Mouse (Mus musculus) adipose tissue, adult 10 weeks (tissue): ENCODE data around the gene Nek3. TPM values are rescaled to one million over a fixed set of nuclear protein-coding genes. Genes with fewer than 3 reads are reported as not detected.

Experiments used
- polyA plus RNA-seq: library from polyadenylated mRNA; stranded (reverse); fragments of 350-450 nt; fragmentation: Illumina TruSeq; extraction: RNeasy Lipid Tissue Mini Kit (QIAGEN cat#74804); gene quantifications from one replicate; pipeline ENCODE4 v1.2.3, GENCODE M21; 2014; ENCODE audit warnings: low read depth, low replicate concordance

The Nek3 gene
- 2.4 TPM for polyA plus RNA-seq

GRCm38 (mm10) chr8:22166080-22166603 is at the start of gene Nek3:
Gene Nek3, minus strand, starts transcription at chr8:22166435.

GRCm38 (mm10) chr8:22192660-22193431 is 26.6 kb upstream of the Nek3 start, which contains the start of gene Vps36:
Gene Vps36, plus strand, starts transcription at chr8:22192809.

GRCm38 (mm10) chr8:22185431-22186397 is 19.5 kb upstream of the Nek3 start, which contains the start of gene Ckap2:
Gene Ckap2, minus strand, starts transcription at chr8:22185819.

GRCm38 (mm10) chr8:22124220-22125152 is 41.7 kb downstream of the Nek3 start, which contains the start of gene Nek5:
Gene Nek5, minus strand, starts transcription at chr8:22125053.

Other genes with a start within 250 kb of the Nek3 start
- gene Defb15, start 233.7 kb downstream of the Nek3 start, polyA plus RNA-seq: 1,651 TPM
- not detected for gene Defb35, start 228.1 kb downstream of the Nek3 start, polyA plus RNA-seq
- gene Defb13, start 219.7 kb downstream of the Nek3 start, polyA plus RNA-seq: 28.2 TPM
- 0.31 TPM for gene Fam90a1a, start 207.7 kb downstream of the Nek3 start, polyA plus RNA-seq
- 4.4 TPM for gene Ccdc70, start 196.7 kb downstream of the Nek3 start, polyA plus RNA-seq
- gene Atp7b, start 106.1 kb downstream of the Nek3 start, polyA plus RNA-seq: 0.17 TPM
- gene Alg11, start 105.7 kb downstream of the Nek3 start, polyA plus RNA-seq: 9.1 TPM
- 1.5 TPM for gene Nek5, start 41.4 kb downstream of the Nek3 start, polyA plus RNA-seq
- 1.8 TPM for gene Ckap2, start 19.4 kb upstream of the Nek3 start, polyA plus RNA-seq
- gene Vps36, start 26.4 kb upstream of the Nek3 start, polyA plus RNA-seq: 15.9 TPM
- gene Thsd1, start 60.9 kb upstream of the Nek3 start, polyA plus RNA-seq: 3.3 TPM
- 0.15 TPM for gene Tpte, start 117.0 kb upstream of the Nek3 start, polyA plus RNA-seq
- 9.5 TPM for gene Slc25a15, start 232.2 kb upstream of the Nek3 start, polyA plus RNA-seq
- gene Mrps31, start 244.9 kb upstream of the Nek3 start, polyA plus RNA-seq: 16.3 TPM